Mouse (Mus musculus) brain, embryonic 14.5 days (tissue): ENCODE data around the gene Fads2.

ENCODE experiments used
- CTCF ChIP-seq: fragments of 200-500 bp; IDR thresholded peaks from 2 replicates; pipeline ENCODE4 v1.5.1; 2012; ENCODE audit warnings: inconsistent platforms, mild to moderate bottlenecking, moderate library complexity, borderline replicate concordance; ENCODE audit not compliant: insufficient read depth, insufficient read length; ENCODE audit errors: extremely low read depth
- POLR2A ChIP-seq: fragments of 200-500 bp; IDR thresholded peaks from 2 replicates; pipeline ENCODE4 v1.6.1; 2012; ENCODE audit warnings: mild to moderate bottlenecking, inconsistent platforms, borderline replicate concordance; ENCODE audit not compliant: poor library complexity, insufficient read depth, insufficient read length, severe bottlenecking; ENCODE audit errors: extremely low read depth

GRCm38 (mm10) chr19:10149189-10149588 is 47.6 kb upstream of the Fads2 start:
- TF ChIP-seq CTCF (no peak), POLR2A (no peak)
